Mouse (Mus musculus): Measurements from ENCODE around the gene Btbd35f4.
"Not testable (repeated sequence)": the region's sequence is repeated elsewhere in the genome, so short reads cannot be mapped to it uniquely, and the experiment has no call there.

Gene Btbd35f4

GRCm38 (mm10) chrX:4800196-4800595 is at the start of gene Btbd35f4:
Gene Btbd35f4, plus strand, starts transcription at chrX:4800496.
- not testable (repeated sequence) for DNase-seq (ENCODE audit: low read depth, low spot score)

- not testable (repeated sequence) for DNase-seq (ENCODE audit: low read depth, low spot score)
Observed at GRCm38 (mm10) chrX:4840016-4840415, 39.7 kb downstream of the Btbd35f4 start.

Data from c-Kit-negative CD71-positive TER-119-positive erythroid progenitor cells, embryonic 14.5 days (primary cell).